Mouse (Mus musculus) cerebellum, postnatal 25 days (tissue): ENCODE measurements around the gene Dtwd1.
"Not testable (repeated sequence)": the region's sequence is repeated elsewhere in the genome, so short reads cannot be mapped to it uniquely, and the experiment has no call there.

Source experiments
- DNase-seq, 2 experiments: peaks; one replicate each; pipeline ENCODE4 v3.0.0; 2021; ENCODE audit warnings: mixed read lengths in 2 of 2

The Dtwd1 gene

GRCm38 (mm10) chr2:126151855-126152571, at the start of gene Dtwd1, which contains the start of gene Fam227b:
Dtwd1 (plus strand) TSS chr2:126152141.
Fam227b (minus strand) TSS chr2:126152004.
- DNase-seq: peak; percentile 98 to 99

GRCm38 (mm10) chr2:126147723-126148122, 4.2 kb upstream of the Dtwd1 start:
- DNase-seq: no peak

GRCm38 (mm10) chr2:126165277-126166018, 13.5 kb downstream of the Dtwd1 start:
- DNase-seq: no peak

- DNase-seq: no peak
These were observed 14.4 kb downstream of the Dtwd1 start for GRCm38 (mm10) chr2:126166335-126166734.

GRCm38 (mm10) chr2:126166848-126167617, 15.1 kb downstream of the Dtwd1 start:
- no peak for DNase-seq

GRCm38 (mm10) chr2:126171427-126171826, 19.5 kb downstream of the Dtwd1 start:
- no peak for DNase-seq

GRCm38 (mm10) chr2:126191306-126191705, 39.4 kb downstream of the Dtwd1 start:
- no peak for DNase-seq

GRCm38 (mm10) chr2:126192129-126192528, 40.2 kb downstream of the Dtwd1 start:
- DNase-seq: no peak

- no peak for DNase-seq
These were observed 43.9 kb downstream of the Dtwd1 start for GRCm38 (mm10) chr2:126195631-126196356.

GRCm38 (mm10) chr2:126198971-126199370, 47.0 kb downstream of the Dtwd1 start:
- DNase-seq: no peak

- DNase-seq: no peak
These were observed 59.2 kb downstream of the Dtwd1 start for GRCm38 (mm10) chr2:126211011-126211680.

- DNase-seq: not testable (repeated sequence)
These were observed 62.9 kb downstream of the Dtwd1 start, which contains the start of gene Gm17555 for GRCm38 (mm10) chr2:126214800-126215199. Gm17555 (plus strand) TSS chr2:126215100.
